Mouse (Mus musculus): ENCODE results near the gene Cfap74. TPM values are rescaled to one million over a fixed set of nuclear protein-coding genes. Genes with fewer than 3 reads are reported as not detected.
A peak's percentile ranks its signal among the peaks of the same experiment; 100 is the strongest.

Gene Cfap74
- polyA plus RNA-seq, 1 experiment: 5.1 TPM

- no peak for TF ChIP-seq CTCF (IDR thresholded peaks at IDR 0.05; ENCODE audit: borderline replicate concordance, extremely low read depth, insufficient read depth, insufficient read length)
- no peak for TF ChIP-seq POLR2A (IDR thresholded peaks at IDR 0.05; ENCODE audit: borderline replicate concordance, extremely low read depth, insufficient read depth, insufficient read length, poor library complexity, severe bottlenecking)
- no peak for DNase-seq (ENCODE audit: low read depth)
These were observed 25.0 kb downstream of the Cfap74 start for GRCm38 (mm10) chr4:155433993-155434392.

- TF ChIP-seq POLR2A (IDR thresholded peaks at IDR 0.05; ENCODE audit: borderline replicate concordance, extremely low read depth, insufficient read depth, insufficient read length, poor library complexity, severe bottlenecking) (no peak), CTCF (IDR thresholded peaks at IDR 0.05; ENCODE audit: borderline replicate concordance, extremely low read depth, insufficient read depth, insufficient read length) (no peak)
- no peak for DNase-seq (ENCODE audit: low read depth)
These were observed 33.8 kb downstream of the Cfap74 start for GRCm38 (mm10) chr4:155442808-155443207.

GRCm38 (mm10) chr4:155451597-155451996, 42.6 kb downstream of the Cfap74 start:
- TF ChIP-seq CTCF (IDR thresholded peaks at IDR 0.05; ENCODE audit: borderline replicate concordance, extremely low read depth, insufficient read depth, insufficient read length) (no peak), POLR2A (IDR thresholded peaks at IDR 0.05; ENCODE audit: borderline replicate concordance, extremely low read depth, insufficient read depth, insufficient read length, poor library complexity, severe bottlenecking) (no peak)
- peak; percentile 37 for DNase-seq (ENCODE audit: low read depth)

- no peak for TF ChIP-seq CTCF (IDR thresholded peaks at IDR 0.05; ENCODE audit: borderline replicate concordance, extremely low read depth, insufficient read depth, insufficient read length)
- no peak for TF ChIP-seq POLR2A (IDR thresholded peaks at IDR 0.05; ENCODE audit: borderline replicate concordance, extremely low read depth, insufficient read depth, insufficient read length, poor library complexity, severe bottlenecking)
- no peak for DNase-seq (ENCODE audit: low read depth)
These were observed 49.6 kb downstream of the Cfap74 start for GRCm38 (mm10) chr4:155458575-155458974.

GRCm38 (mm10) chr4:155463050-155463449, 54.1 kb downstream of the Cfap74 start:
- TF ChIP-seq POLR2A (IDR thresholded peaks at IDR 0.05; ENCODE audit: borderline replicate concordance, extremely low read depth, insufficient read depth, insufficient read length, poor library complexity, severe bottlenecking): no peak
- TF ChIP-seq CTCF (IDR thresholded peaks at IDR 0.05; ENCODE audit: borderline replicate concordance, extremely low read depth, insufficient read depth, insufficient read length): no peak
- no peak for DNase-seq (ENCODE audit: low read depth)

- DNase-seq (ENCODE audit: low read depth): no peak
- TF ChIP-seq CTCF (IDR thresholded peaks at IDR 0.05; ENCODE audit: borderline replicate concordance, extremely low read depth, insufficient read depth, insufficient read length) (no peak), POLR2A (IDR thresholded peaks at IDR 0.05; ENCODE audit: borderline replicate concordance, extremely low read depth, insufficient read depth, insufficient read length, poor library complexity, severe bottlenecking) (no peak)
These were observed 54.6 kb downstream of the Cfap74 start for GRCm38 (mm10) chr4:155463611-155464010.

- no peak for TF ChIP-seq CTCF (IDR thresholded peaks at IDR 0.05; ENCODE audit: borderline replicate concordance, extremely low read depth, insufficient read depth, insufficient read length)
- no peak for TF ChIP-seq POLR2A (IDR thresholded peaks at IDR 0.05; ENCODE audit: borderline replicate concordance, extremely low read depth, insufficient read depth, insufficient read length, poor library complexity, severe bottlenecking)
These were observed 55.1 kb downstream of the Cfap74 start for GRCm38 (mm10) chr4:155464061-155464460.

GRCm38 (mm10) chr4:155465607-155466006, 56.6 kb downstream of the Cfap74 start:
- DNase-seq (ENCODE audit: low read depth): no peak
- TF ChIP-seq POLR2A (IDR thresholded peaks at IDR 0.05; ENCODE audit: borderline replicate concordance, extremely low read depth, insufficient read depth, insufficient read length, poor library complexity, severe bottlenecking) (no peak), CTCF (IDR thresholded peaks at IDR 0.05; ENCODE audit: borderline replicate concordance, extremely low read depth, insufficient read depth, insufficient read length) (no peak)

More at GRCm38 (mm10) chr4:155464061-155464460, 55.1 kb downstream of the Cfap74 start:
- DNase-seq (ENCODE audit: low read depth): no peak

GRCm38 (mm10) chr4:155466080-155466479, 57.1 kb downstream of the Cfap74 start:
- no peak for TF ChIP-seq CTCF (IDR thresholded peaks at IDR 0.05; ENCODE audit: borderline replicate concordance, extremely low read depth, insufficient read depth, insufficient read length)
- TF ChIP-seq POLR2A (IDR thresholded peaks at IDR 0.05; ENCODE audit: borderline replicate concordance, extremely low read depth, insufficient read depth, insufficient read length, poor library complexity, severe bottlenecking): no peak
- no peak for DNase-seq (ENCODE audit: low read depth)

GRCm38 (mm10) chr4:155467237-155468010, 58.4 kb downstream of the Cfap74 start:
- DNase-seq (ENCODE audit: low read depth): no peak
- TF ChIP-seq POLR2A (IDR thresholded peaks at IDR 0.05; ENCODE audit: borderline replicate concordance, extremely low read depth, insufficient read depth, insufficient read length, poor library complexity, severe bottlenecking) (no peak), CTCF (IDR thresholded peaks at IDR 0.05; ENCODE audit: borderline replicate concordance, extremely low read depth, insufficient read depth, insufficient read length) (no peak)

GRCm38 (mm10) chr4:155468952-155469351, 60.0 kb downstream of the Cfap74 start, which contains the start of gene Tmem52:
TSS of gene Tmem52 (plus strand) at chr4:155469114.
- TF ChIP-seq POLR2A (IDR thresholded peaks at IDR 0.05; ENCODE audit: borderline replicate concordance, extremely low read depth, insufficient read depth, insufficient read length, poor library complexity, severe bottlenecking) (no peak), CTCF (IDR thresholded peaks at IDR 0.05; ENCODE audit: borderline replicate concordance, extremely low read depth, insufficient read depth, insufficient read length) (no peak)
- peak; percentile 31 for DNase-seq (ENCODE audit: low read depth)
